Mouse (Mus musculus) bone marrow macrophage, adult 2 months (primary cell): ENCODE measurements around the gene Zfp341.

Experiments
- CTCF ChIP-seq: IDR thresholded peaks from 2 replicates; pipeline ENCODE4 v1.5.1; 2012; ENCODE audit warnings: low read depth, mild to moderate bottlenecking, low read length, moderate library complexity
- POLR2A ChIP-seq: IDR thresholded peaks from 2 replicates; pipeline ENCODE4 v1.6.1; 2012; ENCODE audit warnings: mild to moderate bottlenecking, low read depth, low read length, borderline replicate concordance

- TF ChIP-seq POLR2A (no peak), CTCF (no peak)
Observed at GRCm38 (mm10) chr2:154684901-154685470, 71.9 kb downstream of the Zfp341 start.
